In genomic region chr15:31542013-31542958, GRCm38 (mm10) we compare ENCODE assay signal across 8 mouse cellular contexts. TPM values are rescaled to one million over a fixed set of nuclear protein-coding genes. Genes with fewer than 3 reads are reported as not detected.
DNase-seq lines count a peak whose midpoint lies in the region; ATAC-seq and TF ChIP-seq lines count a peak whose summit lies in the region.

No protein-coding gene starts in this region.

- WGBS in heart, adult 2 months, result 25% methylated on average over 10 of the region's 10 CpGs
- 9% methylated on average over 10 of the region's 10 CpGs for WGBS in embryonic facial prominence, embryonic 11.5 days
- 14% methylated on average over 10 of the region's 10 CpGs for WGBS in kidney, embryonic 14.5 days
- WGBS in midbrain, embryonic 11.5 days, result 11% methylated on average over 10 of the region's 10 CpGs

- H3K27ac ChIP-seq in heart, adult 2 months, result peak overlapping the region; percentile 45; the same call in 1 of the 2 replicates
- peak overlapping the region; percentile 47; the same call in 1 of the 2 replicates for H3K27ac ChIP-seq in embryonic facial prominence, embryonic 11.5 days (replicated peaks; ENCODE audit: low read depth, low read length)
- peak overlapping the region; percentile 9; the same call in 1 of the 2 replicates for H3K27ac ChIP-seq in kidney, embryonic 14.5 days (ENCODE audit: low read depth, low read length)
- H3K27ac ChIP-seq in midbrain, embryonic 11.5 days (ENCODE audit: low read depth, low read length), result peak overlapping the region; percentile 44

- H3K36me3 ChIP-seq in heart, adult 2 months (ENCODE audit: control insufficient read depth, insufficient read depth, low read length), result no peaks in the 10 kb centered on the region
- H3K36me3 ChIP-seq in embryonic facial prominence, embryonic 11.5 days (replicated peaks; ENCODE audit: control insufficient read depth, insufficient read depth, low read depth, low read length), result no peaks in the 10 kb centered on the region
- no peaks in the 10 kb centered on the region for H3K36me3 ChIP-seq in kidney, embryonic 14.5 days (ENCODE audit: control insufficient read depth, insufficient read depth, low read length)
- H3K36me3 ChIP-seq in midbrain, embryonic 11.5 days (ENCODE audit: control insufficient read depth, insufficient read depth, low read length), result no peaks in the 10 kb centered on the region

- no peak for TF ChIP-seq CTCF in heart, adult 2 months (IDR thresholded peaks at IDR 0.05)

- H3K9ac ChIP-seq in heart, adult 2 months (ENCODE audit: low read depth, low read length), result no peak overlapping the region
- H3K9ac ChIP-seq in embryonic facial prominence, embryonic 11.5 days (replicated peaks; ENCODE audit: low read length), result peak overlapping the region; percentile 25
- no peak overlapping the region for H3K9ac ChIP-seq in kidney, embryonic 14.5 days (ENCODE audit: low read depth, low read length)
- peak overlapping the region; percentile 47 for H3K9ac ChIP-seq in midbrain, embryonic 11.5 days (ENCODE audit: low read length)

- H3K27me3 ChIP-seq in heart, adult 2 months (ENCODE audit: control insufficient read depth, insufficient read depth, low read length), result no peaks in the 10 kb centered on the region
- H3K27me3 ChIP-seq in embryonic facial prominence, embryonic 11.5 days (ENCODE audit: control insufficient read depth, insufficient read depth, low read length), result no peaks in the 10 kb centered on the region
- H3K27me3 ChIP-seq in kidney, embryonic 14.5 days (ENCODE audit: control insufficient read depth, insufficient read depth, low read length), result no peaks in the 10 kb centered on the region
- no peaks in the 10 kb centered on the region for H3K27me3 ChIP-seq in midbrain, embryonic 11.5 days (ENCODE audit: control insufficient read depth, insufficient read depth, low read length)

- H3K4me1 ChIP-seq in heart, adult 2 months (ENCODE audit: control insufficient read depth, insufficient read depth, low read length), result peaks cover 1% of the 10 kb centered on the region; the same call in 1 of the 2 replicates
- H3K4me1 ChIP-seq in embryonic facial prominence, embryonic 11.5 days (ENCODE audit: control insufficient read depth, insufficient read depth, low read length), result 0 out of 2 replicates have a peak, but pooled peaks cover 6% of the 10 kb centered on the region
- peaks cover 15% of the 10 kb centered on the region; the same call in 1 of the 2 replicates for H3K4me1 ChIP-seq in kidney, embryonic 14.5 days (ENCODE audit: control insufficient read depth, insufficient read depth, low read length)
- H3K4me1 ChIP-seq in midbrain, embryonic 11.5 days (ENCODE audit: control insufficient read depth, insufficient read depth, low read length), result peaks cover 13% of the 10 kb centered on the region

- no peaks in the 10 kb centered on the region for H3K9me3 ChIP-seq in embryonic facial prominence, embryonic 11.5 days (replicated peaks; ENCODE audit: control insufficient read depth, low read length)
- no peaks in the 10 kb centered on the region for H3K9me3 ChIP-seq in kidney, embryonic 14.5 days (ENCODE audit: control insufficient read depth, low read length)
- no peaks in the 10 kb centered on the region for H3K9me3 ChIP-seq in midbrain, embryonic 11.5 days (ENCODE audit: control insufficient read depth, low read length)

- TF ChIP-seq EP300 in heart, adult 2 months (IDR thresholded peaks at IDR 0.05; ENCODE audit: insufficient read depth, low read depth, low read length), result no peak

- intact Hi-C loops in heart, adult 2 months (cut with DNase I), result no loop called here

- H3K79me2 ChIP-seq in heart, adult 2 months (replicated peaks; ENCODE audit: control insufficient read depth, insufficient read depth, low read length), result no peaks in the 10 kb centered on the region

- ATAC-seq in embryonic facial prominence, embryonic 11.5 days (replicated peaks; ENCODE audit: insufficient number of reproducible peaks, low FRiP score, low TSS enrichment, low read depth), result 0 out of 2 replicates have a peak, but pooled peaks have one; percentile 36
- ATAC-seq in kidney, embryonic 14.5 days (ENCODE audit: low FRiP score, low TSS enrichment), result peak; percentile 50; the same call in 1 of the 2 replicates
- peak; percentile 55 for ATAC-seq in midbrain, embryonic 11.5 days (ENCODE audit: low FRiP score)

- TF ChIP-seq POLR2A in heart, adult 2 months (IDR thresholded peaks at IDR 0.05; ENCODE audit: insufficient read depth, low read depth, low read length), result no peak

- no peak overlapping the region for H3K4me2 ChIP-seq in embryonic facial prominence, embryonic 11.5 days (ENCODE audit: low read depth, low read length)
- H3K4me2 ChIP-seq in kidney, embryonic 14.5 days (replicated peaks; ENCODE audit: low read depth, low read length), result no peak overlapping the region; the same call in 1 of the 2 replicates
- peak overlapping the region; percentile 19; the same call in 1 of the 2 replicates for H3K4me2 ChIP-seq in midbrain, embryonic 11.5 days

- no peak for DNase-seq in heart, adult 2 months
- DNase-seq in heart, adult 11 months, result no peak
- DNase-seq in embryonic facial prominence, embryonic 11.5 days (ENCODE audit: low spot score), result peak; percentile 46
- DNase-seq in midbrain, embryonic 11.5 days (ENCODE audit: low spot score, missing footprints), result peak; percentile 91
- no peak for DNase-seq in thymus, postnatal 0 days (ENCODE audit: low spot score)
- DNase-seq in left cerebral cortex, adult 18-20 months (ENCODE audit: low spot score in 2 of 2), result no peak
- DNase-seq in testis, postnatal 14 days (ENCODE audit: low spot score), result no peak

- no peak overlapping the region for H3K4me3 ChIP-seq in heart, adult 2 months
- no peak overlapping the region for H3K4me3 ChIP-seq in embryonic facial prominence, embryonic 11.5 days (ENCODE audit: low read depth, low read length)
- H3K4me3 ChIP-seq in kidney, embryonic 14.5 days (ENCODE audit: low read length), result no peak overlapping the region
- no peak overlapping the region for H3K4me3 ChIP-seq in midbrain, embryonic 11.5 days (ENCODE audit: low read depth, low read length)

RNA-seq across cellular contexts. Expression of gene March6, which starts 11.4 kb away (rescaled TPM):
- total RNA-seq in heart, adult 2 months (2021), result 100 to 1,000 TPM; 101 to 121 TPM
- 32.3 and 65.1 TPM in 2 replicates for polyA plus RNA-seq in heart, adult 2 months (2012; rRNA removed)
- 40.6 and 41.9 TPM in 2 replicates for polyA plus RNA-seq in embryonic facial prominence, embryonic 11.5 days (2014; fragmentation: Nextera tagmentation; extraction: Ambion mirVana)
- 21.5 and 42.4 TPM in 2 replicates for polyA plus RNA-seq in kidney, embryonic 14.5 days (2014; fragmentation: Nextera tagmentation; extraction: Ambion mirVana)
- polyA plus RNA-seq in midbrain, embryonic 11.5 days (2014; fragmentation: Nextera tagmentation; extraction: Ambion mirVana), result 53.9 and 55.9 TPM in 2 replicates
- polyA plus RNA-seq in thymus, postnatal 0 days (2015; fragmentation: Nextera tagmentation; extraction: Ambion mirVana), result 19.6 and 20.7 TPM in 2 replicates
- total RNA-seq in left cerebral cortex, adult 18-20 months (2021), result 100 to 1,000 TPM; 197 to 204 TPM

RNA-seq across cellular contexts. Expression of gene Cmbl, which starts 22.9 kb away (rescaled TPM):
- total RNA-seq in heart, adult 2 months (2021), result 10 to 100 TPM; 27.1 to 30.7 TPM
- 49.6 and 70.3 TPM in 2 replicates for polyA plus RNA-seq in heart, adult 2 months (2012; rRNA removed)
- 1.2 and 1.4 TPM in 2 replicates for polyA plus RNA-seq in embryonic facial prominence, embryonic 11.5 days (2014; fragmentation: Nextera tagmentation; extraction: Ambion mirVana)
- 5.5 and 5.9 TPM in 2 replicates for polyA plus RNA-seq in kidney, embryonic 14.5 days (2014; fragmentation: Nextera tagmentation; extraction: Ambion mirVana)
- polyA plus RNA-seq in midbrain, embryonic 11.5 days (2014; fragmentation: Nextera tagmentation; extraction: Ambion mirVana), result 1.5 and 1.6 TPM in 2 replicates
- 2.8 and 3.0 TPM in 2 replicates for polyA plus RNA-seq in thymus, postnatal 0 days (2015; fragmentation: Nextera tagmentation; extraction: Ambion mirVana)
- 10 to 100 TPM; 17.0 to 20.2 TPM for total RNA-seq in left cerebral cortex, adult 18-20 months (2021)

RNA-seq across cellular contexts. Expression of gene Cct5, which starts 59.3 kb away (rescaled TPM):
- 100 to 1,000 TPM; 131 to 146 TPM for total RNA-seq in heart, adult 2 months (2021)
- polyA plus RNA-seq in heart, adult 2 months (2012; rRNA removed), result 64.3 and 112 TPM in 2 replicates
- 820 and 828 TPM in 2 replicates for polyA plus RNA-seq in embryonic facial prominence, embryonic 11.5 days (2014; fragmentation: Nextera tagmentation; extraction: Ambion mirVana)
- polyA plus RNA-seq in kidney, embryonic 14.5 days (2014; fragmentation: Nextera tagmentation; extraction: Ambion mirVana), result 639 and 654 TPM in 2 replicates
- 728 and 743 TPM in 2 replicates for polyA plus RNA-seq in midbrain, embryonic 11.5 days (2014; fragmentation: Nextera tagmentation; extraction: Ambion mirVana)
- polyA plus RNA-seq in thymus, postnatal 0 days (2015; fragmentation: Nextera tagmentation; extraction: Ambion mirVana), result 463 and 505 TPM in 2 replicates
- total RNA-seq in left cerebral cortex, adult 18-20 months (2021), result 100 to 1,000 TPM; 193 to 201 TPM

RNA-seq across cellular contexts. Expression of gene Fam173b, which starts 59.4 kb away (rescaled TPM):
- 10 to 100 TPM; 20.0 to 22.4 TPM for total RNA-seq in heart, adult 2 months (2021)
- polyA plus RNA-seq in heart, adult 2 months (2012; rRNA removed), result 11.2 and 17.1 TPM in 2 replicates
- polyA plus RNA-seq in embryonic facial prominence, embryonic 11.5 days (2014; fragmentation: Nextera tagmentation; extraction: Ambion mirVana), result 11.4 and 14.6 TPM in 2 replicates
- 12.3 and 13.1 TPM in 2 replicates for polyA plus RNA-seq in kidney, embryonic 14.5 days (2014; fragmentation: Nextera tagmentation; extraction: Ambion mirVana)
- 14.0 and 14.6 TPM in 2 replicates for polyA plus RNA-seq in midbrain, embryonic 11.5 days (2014; fragmentation: Nextera tagmentation; extraction: Ambion mirVana)
- 14.9 TPM in 2 replicates for polyA plus RNA-seq in thymus, postnatal 0 days (2015; fragmentation: Nextera tagmentation; extraction: Ambion mirVana)
- total RNA-seq in left cerebral cortex, adult 18-20 months (2021), result 10 to 100 TPM; 11.2 to 11.3 TPM

Comparison
In these comparisons a context has a peak if more than half of its experiments do, and no peak if none do; other contexts are left out.
1. DNase-seq: peak in embryonic facial prominence, embryonic 11.5 days (single experiment) and midbrain, embryonic 11.5 days (single experiment); none in heart, adult 2 months (0 of 2), heart, adult 11 months (single experiment), thymus, postnatal 0 days (single experiment), left cerebral cortex, adult 18-20 months (0 of 2) and testis, postnatal 14 days (single experiment).
2. H3K9ac ChIP-seq: peak in embryonic facial prominence, embryonic 11.5 days (single experiment) and midbrain, embryonic 11.5 days (single experiment); none in heart, adult 2 months (single experiment) and kidney, embryonic 14.5 days (single experiment).
3. Peak in every context shown above with its lines, with median percentiles within 50 percentile points of each other: H3K27ac ChIP-seq and ATAC-seq.